Mouse (Mus musculus) ES-Bruce4 (cell line): ENCODE measurements at regions not wholly inside any gene's neighbourhood (a gene's known extent, or its start where the extent isn't known, plus 50 kb on each side); places are given as distances from the start of the nearest gene placed in this dataset.

ENCODE experiments used
- CTCF ChIP-seq: IDR thresholded peaks from one replicate; pipeline ENCODE4 v1.8.1; 2011; ENCODE audit warnings: low read depth, low read length
- POLR2A ChIP-seq: IDR thresholded peaks from one replicate; pipeline ENCODE4 v1.8.1; 2011; ENCODE audit warnings: low read length; ENCODE audit not compliant: insufficient read depth

- TF ChIP-seq CTCF: no peak
- TF ChIP-seq POLR2A: no peak
These were observed 171.9 kb downstream of the Atp6ap1l start for GRCm38 (mm10) chr13:90733265-90733664.
